Mouse (Mus musculus): Measurements from ENCODE around the gene Hbq1b. TPM values are rescaled to one million over a fixed set of nuclear protein-coding genes. Genes with fewer than 3 reads are reported as not detected.
A peak's percentile ranks its signal among the peaks of the same experiment; 100 is the strongest.

Hbq1b gene
- polyA plus RNA-seq, 1 experiment: not detected

GRCm38 (mm10) chr11:32243205-32243955 is 43.4 kb upstream of the Hbq1b start:
- no peak overlapping the region for H3K4me3 ChIP-seq (ENCODE audit: insufficient read depth, poor library complexity, severe bottlenecking)
- no peaks in the 10 kb centered on the region for H3K79me2 ChIP-seq (ENCODE audit: control insufficient read depth, insufficient read depth)
- no peak overlapping the region for H3ac ChIP-seq (ENCODE audit: control insufficient read depth, insufficient read length, low read depth)
- no peaks in the 10 kb centered on the region for H3K79me3 ChIP-seq (ENCODE audit: low read depth)
- TF ChIP-seq MAX (IDR thresholded peaks at IDR 0.05): no peak
- no peak for TF ChIP-seq MYOD1 (IDR thresholded peaks at IDR 0.05; ENCODE audit: control insufficient read depth, insufficient read length, low read depth)
- TF ChIP-seq CTCF (IDR thresholded peaks at IDR 0.05; ENCODE audit: control insufficient read depth, insufficient read depth, insufficient read length): no peak
- no peak for TF ChIP-seq CEBPB (IDR thresholded peaks at IDR 0.05; ENCODE audit: low read depth)
- TF ChIP-seq USF1 (IDR thresholded peaks at IDR 0.05; ENCODE audit: low read depth): no peak
- no peaks in the 10 kb centered on the region for H3K27me3 ChIP-seq (ENCODE audit: control insufficient read depth, insufficient read depth, insufficient read length)
- peaks cover 57% of the 10 kb centered on the region for H3K36me3 ChIP-seq (ENCODE audit: control insufficient read depth, insufficient read depth)

GRCm38 (mm10) chr11:32244064-32244463 is 42.7 kb upstream of the Hbq1b start:
- Histone ChIP-seq H3ac (ENCODE audit: control insufficient read depth, insufficient read length, low read depth) (no peak overlapping the region), H3K79me3 (ENCODE audit: low read depth) (no peaks in the 10 kb centered on the region), H3K79me2 (ENCODE audit: control insufficient read depth, insufficient read depth) (no peaks in the 10 kb centered on the region), H3K4me3 (ENCODE audit: insufficient read depth, poor library complexity, severe bottlenecking) (no peak overlapping the region), H3K27me3 (ENCODE audit: control insufficient read depth, insufficient read depth, insufficient read length) (no peaks in the 10 kb centered on the region), H3K36me3 (ENCODE audit: control insufficient read depth, insufficient read depth) (peaks cover 64% of the 10 kb centered on the region)
- no peak for TF ChIP-seq MYOD1 (IDR thresholded peaks at IDR 0.05; ENCODE audit: control insufficient read depth, insufficient read length, low read depth)
- no peak for TF ChIP-seq FOSL1 (IDR thresholded peaks at IDR 0.05; ENCODE audit: insufficient read depth, low read length, poor library complexity, severe bottlenecking)
- TF ChIP-seq CTCF (IDR thresholded peaks at IDR 0.05; ENCODE audit: control insufficient read depth, insufficient read depth, insufficient read length): no peak
- TF ChIP-seq CEBPB (IDR thresholded peaks at IDR 0.05; ENCODE audit: low read depth): no peak
- no peak for TF ChIP-seq MAX (IDR thresholded peaks at IDR 0.05)
- no peak for TF ChIP-seq USF1 (IDR thresholded peaks at IDR 0.05; ENCODE audit: low read depth)
- no peak for TF ChIP-seq MYOG (IDR thresholded peaks at IDR 0.05; ENCODE audit: control insufficient read depth, extremely low read depth, insufficient read length)

GRCm38 (mm10) chr11:32244617-32245016 is 42.1 kb upstream of the Hbq1b start:
- TF ChIP-seq MYOG (IDR thresholded peaks at IDR 0.05; ENCODE audit: control insufficient read depth, extremely low read depth, insufficient read length) (no peak), USF1 (IDR thresholded peaks at IDR 0.05; ENCODE audit: low read depth) (no peak), CEBPB (IDR thresholded peaks at IDR 0.05; ENCODE audit: low read depth) (no peak), FOSL1 (IDR thresholded peaks at IDR 0.05; ENCODE audit: insufficient read depth, low read length, poor library complexity, severe bottlenecking) (no peak), MYOD1 (IDR thresholded peaks at IDR 0.05; ENCODE audit: control insufficient read depth, insufficient read length, low read depth) (no peak)
- no peaks in the 10 kb centered on the region for H3K79me3 ChIP-seq (ENCODE audit: low read depth)
- H3K79me2 ChIP-seq (ENCODE audit: control insufficient read depth, insufficient read depth): peaks cover 2% of the 10 kb centered on the region
- no peak overlapping the region for H3ac ChIP-seq (ENCODE audit: control insufficient read depth, insufficient read length, low read depth)
- peaks cover 69% of the 10 kb centered on the region for H3K36me3 ChIP-seq (ENCODE audit: control insufficient read depth, insufficient read depth)
- no peaks in the 10 kb centered on the region for H3K27me3 ChIP-seq (ENCODE audit: control insufficient read depth, insufficient read depth, insufficient read length)
- H3K4me3 ChIP-seq (ENCODE audit: insufficient read depth, poor library complexity, severe bottlenecking): no peak overlapping the region

- H3K79me3 ChIP-seq (ENCODE audit: low read depth): no peaks in the 10 kb centered on the region
- TF ChIP-seq MYOD1 (IDR thresholded peaks at IDR 0.05; ENCODE audit: control insufficient read depth, insufficient read length, low read depth) (no peak), FOSL1 (IDR thresholded peaks at IDR 0.05; ENCODE audit: insufficient read depth, low read length, poor library complexity, severe bottlenecking) (no peak), CTCF (IDR thresholded peaks at IDR 0.05; ENCODE audit: control insufficient read depth, insufficient read depth, insufficient read length) (no peak)
- H3K36me3 ChIP-seq (ENCODE audit: control insufficient read depth, insufficient read depth): peaks cover 77% of the 10 kb centered on the region
These were observed 41.2 kb upstream of the Hbq1b start for GRCm38 (mm10) chr11:32245614-32246013.

GRCm38 (mm10) chr11:32247068-32247467 is 39.7 kb upstream of the Hbq1b start:
- Histone ChIP-seq H3K36me3 (ENCODE audit: control insufficient read depth, insufficient read depth) (peaks cover 73% of the 10 kb centered on the region), H3K79me3 (ENCODE audit: low read depth) (no peaks in the 10 kb centered on the region), H3K27me3 (ENCODE audit: control insufficient read depth, insufficient read depth, insufficient read length) (no peaks in the 10 kb centered on the region)

More at GRCm38 (mm10) chr11:32245614-32246013, 41.2 kb upstream of the Hbq1b start:
- Histone ChIP-seq H3K27me3 (ENCODE audit: control insufficient read depth, insufficient read depth, insufficient read length) (no peaks in the 10 kb centered on the region), H3ac (ENCODE audit: control insufficient read depth, insufficient read length, low read depth) (no peak overlapping the region), H3K4me3 (ENCODE audit: insufficient read depth, poor library complexity, severe bottlenecking) (no peak overlapping the region), H3K79me2 (ENCODE audit: control insufficient read depth, insufficient read depth) (peaks cover 10% of the 10 kb centered on the region)

GRCm38 (mm10) chr11:32248350-32248749 is 38.4 kb upstream of the Hbq1b start:
- Histone ChIP-seq H3K79me3 (ENCODE audit: low read depth) (no peaks in the 10 kb centered on the region), H3K27me3 (ENCODE audit: control insufficient read depth, insufficient read depth, insufficient read length) (no peaks in the 10 kb centered on the region), H3K79me2 (ENCODE audit: control insufficient read depth, insufficient read depth) (peaks cover 10% of the 10 kb centered on the region), H3K4me3 (ENCODE audit: insufficient read depth, poor library complexity, severe bottlenecking) (no peak overlapping the region), H3ac (ENCODE audit: control insufficient read depth, insufficient read length, low read depth) (no peak overlapping the region), H3K36me3 (ENCODE audit: control insufficient read depth, insufficient read depth) (peaks cover 75% of the 10 kb centered on the region)
- no peak for TF ChIP-seq USF1 (IDR thresholded peaks at IDR 0.05; ENCODE audit: low read depth)
- no peak for TF ChIP-seq MAX (IDR thresholded peaks at IDR 0.05)
- TF ChIP-seq CEBPB (IDR thresholded peaks at IDR 0.05; ENCODE audit: low read depth): no peak
- no peak for TF ChIP-seq CTCF (IDR thresholded peaks at IDR 0.05; ENCODE audit: control insufficient read depth, insufficient read depth, insufficient read length)
- no peak for TF ChIP-seq MYOD1 (IDR thresholded peaks at IDR 0.05; ENCODE audit: control insufficient read depth, insufficient read length, low read depth)
- no peak for TF ChIP-seq MYOG (IDR thresholded peaks at IDR 0.05; ENCODE audit: control insufficient read depth, extremely low read depth, insufficient read length)
- no peak for TF ChIP-seq FOSL1 (IDR thresholded peaks at IDR 0.05; ENCODE audit: insufficient read depth, low read length, poor library complexity, severe bottlenecking)

More at GRCm38 (mm10) chr11:32247068-32247467, 39.7 kb upstream of the Hbq1b start:
- no peak overlapping the region for H3K4me3 ChIP-seq (ENCODE audit: insufficient read depth, poor library complexity, severe bottlenecking)
- peaks cover 10% of the 10 kb centered on the region for H3K79me2 ChIP-seq (ENCODE audit: control insufficient read depth, insufficient read depth)
- TF ChIP-seq MYOG (IDR thresholded peaks at IDR 0.05; ENCODE audit: control insufficient read depth, extremely low read depth, insufficient read length): no peak
- no peak for TF ChIP-seq FOSL1 (IDR thresholded peaks at IDR 0.05; ENCODE audit: insufficient read depth, low read length, poor library complexity, severe bottlenecking)
- no peak for TF ChIP-seq CEBPB (IDR thresholded peaks at IDR 0.05; ENCODE audit: low read depth)
- TF ChIP-seq USF1 (IDR thresholded peaks at IDR 0.05; ENCODE audit: low read depth): no peak
- TF ChIP-seq MYOD1 (IDR thresholded peaks at IDR 0.05; ENCODE audit: control insufficient read depth, insufficient read length, low read depth): no peak
- no peak for TF ChIP-seq MAX (IDR thresholded peaks at IDR 0.05)
- TF ChIP-seq CTCF (IDR thresholded peaks at IDR 0.05; ENCODE audit: control insufficient read depth, insufficient read depth, insufficient read length): peak; percentile 16
- H3ac ChIP-seq (ENCODE audit: control insufficient read depth, insufficient read length, low read depth): no peak overlapping the region
